In the genomic region with DNA sequence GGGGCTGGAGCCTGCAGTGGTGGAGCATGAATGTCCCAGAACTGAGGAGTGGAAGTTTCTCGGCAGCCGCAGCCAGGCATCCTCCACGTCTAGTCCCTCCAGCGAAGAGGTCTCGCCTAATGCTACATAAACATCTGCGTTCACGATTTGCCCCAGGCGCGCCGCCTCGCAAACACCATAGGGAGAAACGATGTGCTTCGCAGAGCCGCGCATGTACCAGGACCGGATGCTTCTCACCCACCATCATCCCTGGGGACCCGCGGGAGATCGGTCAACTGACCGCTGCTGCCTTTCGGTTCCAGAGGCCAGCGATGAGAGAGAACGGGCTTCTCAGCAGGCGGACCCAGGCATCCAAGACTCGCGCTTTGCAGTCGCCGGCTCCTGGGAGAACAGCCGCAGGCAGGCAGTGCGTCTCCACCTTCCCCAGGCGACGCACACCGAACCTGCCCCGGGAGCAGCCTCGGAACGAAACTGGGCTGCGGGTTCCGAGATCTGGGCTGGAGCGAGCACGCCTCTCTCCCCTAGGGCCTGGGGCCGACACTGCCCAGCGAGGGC, we compare ENCODE assay signal across 8 mouse cellular contexts. TPM values are rescaled to one million over a fixed set of nuclear protein-coding genes. Genes with fewer than 3 reads are reported as not detected.
DNase-seq lines count a peak whose midpoint lies in the region; ATAC-seq and TF ChIP-seq lines count a peak whose summit lies in the region.

No protein-coding gene starts in this region.

- peaks cover 10% of the 10 kb centered on the region for H3K4me1 ChIP-seq in kidney, embryonic 14.5 days (ENCODE audit: control insufficient read depth, insufficient read depth, low read length)
- H3K4me1 ChIP-seq in forebrain, embryonic 13.5 days, result peaks cover 26% of the 10 kb centered on the region
- no peaks in the 10 kb centered on the region for H3K4me1 ChIP-seq in liver, adult 2 months (ENCODE audit: control insufficient read depth, insufficient read depth, low read length)
- peaks cover 8% of the 10 kb centered on the region; the same call in 1 of the 2 replicates for H3K4me1 ChIP-seq in olfactory bulb, adult 2 months (ENCODE audit: control insufficient read depth, insufficient read depth, low read length)

- TF ChIP-seq POLR2A in liver, adult 2 months (IDR thresholded peaks at IDR 0.05; ENCODE audit: extremely low read depth, insufficient read depth, low read length), result no peak
- no peak for TF ChIP-seq POLR2A in olfactory bulb, adult 2 months (IDR thresholded peaks at IDR 0.05; ENCODE audit: insufficient read depth, low read depth, low read length)

- no peaks in the 10 kb centered on the region for H3K9me3 ChIP-seq in kidney, embryonic 14.5 days (ENCODE audit: control insufficient read depth, low read length)
- no peaks in the 10 kb centered on the region for H3K9me3 ChIP-seq in forebrain, embryonic 13.5 days (replicated peaks)

- no peak overlapping the region for H3K27ac ChIP-seq in kidney, embryonic 14.5 days (ENCODE audit: low read depth, low read length)
- peak overlapping the region; percentile 94 for H3K27ac ChIP-seq in forebrain, embryonic 13.5 days
- no peak overlapping the region for H3K27ac ChIP-seq in liver, adult 2 months (replicated peaks; ENCODE audit: insufficient read depth, low read depth, low read length)
- H3K27ac ChIP-seq in olfactory bulb, adult 2 months (ENCODE audit: insufficient read depth, low read depth, low read length), result peak overlapping the region; percentile 96

- under 1% methylated on average over 42 of the region's 42 CpGs for WGBS in kidney, embryonic 14.5 days
- under 1% methylated on average over 42 of the region's 42 CpGs for WGBS in forebrain, embryonic 13.5 days
- 1% methylated on average over 42 of the region's 42 CpGs for WGBS in liver, adult 2 months
- 1% methylated on average over 42 of the region's 42 CpGs for WGBS in olfactory bulb, adult 2 months

- no peaks in the 10 kb centered on the region for H3K36me3 ChIP-seq in kidney, embryonic 14.5 days (ENCODE audit: control insufficient read depth, insufficient read depth, low read length)
- H3K36me3 ChIP-seq in forebrain, embryonic 13.5 days (ENCODE audit: poor library complexity, severe bottlenecking), result no peaks in the 10 kb centered on the region
- no peaks in the 10 kb centered on the region for H3K36me3 ChIP-seq in liver, adult 2 months (ENCODE audit: control insufficient read depth, insufficient read depth, low read length)

- H3K4me2 ChIP-seq in kidney, embryonic 14.5 days (replicated peaks; ENCODE audit: low read depth, low read length), result peak overlapping the region; percentile 99
- peak overlapping the region; percentile 96 for H3K4me2 ChIP-seq in forebrain, embryonic 13.5 days

- H3K4me3 ChIP-seq in kidney, embryonic 14.5 days (ENCODE audit: low read length), result peak overlapping the region; percentile 69
- peak overlapping the region; percentile 87 for H3K4me3 ChIP-seq in forebrain, embryonic 13.5 days
- H3K4me3 ChIP-seq in liver, adult 2 months (ENCODE audit: insufficient read depth, low read depth, low read length), result peak overlapping the region; percentile 44
- peak overlapping the region; percentile 97 for H3K4me3 ChIP-seq in olfactory bulb, adult 2 months (ENCODE audit: insufficient read depth, low read depth, low read length)

- H3K79me2 ChIP-seq in liver, adult 2 months (ENCODE audit: control insufficient read depth, insufficient read depth, low read length), result no peaks in the 10 kb centered on the region

- no peak for DNase-seq in kidney, adult 8-10 months
- DNase-seq in adrenal gland, postnatal 14 days, result peak; percentile 43
- DNase-seq in heart, postnatal 36 days, result peak; percentile 13 to 14
- DNase-seq in liver, adult 2 months (ENCODE audit: extremely low read depth, low read depth, low spot score), result no peak
- no peak for DNase-seq in spleen, postnatal 14 days (ENCODE audit: low spot score in 2 of 2)

- intact Hi-C loops in heart, postnatal 36 days (cut with DNase I), result no loop called here

- no peak for TF ChIP-seq CTCF in liver, adult 2 months (IDR thresholded peaks at IDR 0.05; ENCODE audit: low read depth, low read length)
- TF ChIP-seq CTCF in olfactory bulb, adult 2 months (IDR thresholded peaks at IDR 0.05; ENCODE audit: insufficient read depth, low read depth, low read length), result no peak

- peak overlapping the region; percentile 70 for H3K9ac ChIP-seq in kidney, embryonic 14.5 days (ENCODE audit: low read depth, low read length)
- peak overlapping the region; percentile 93 for H3K9ac ChIP-seq in forebrain, embryonic 13.5 days
- H3K9ac ChIP-seq in liver, adult 2 months (ENCODE audit: low read depth, low read length), result peak overlapping the region; percentile 10; the same call in 1 of the 2 replicates

- ATAC-seq in kidney, embryonic 14.5 days (ENCODE audit: low FRiP score, low TSS enrichment), result no peak; the same call in 1 of the 2 replicates
- ATAC-seq in forebrain, embryonic 13.5 days, result peak; percentile 1; the same call in 1 of the 2 replicates

- peaks cover 19% of the 10 kb centered on the region for H3K27me3 ChIP-seq in kidney, embryonic 14.5 days (ENCODE audit: control insufficient read depth, insufficient read depth, low read length)
- H3K27me3 ChIP-seq in forebrain, embryonic 13.5 days, result peaks cover 18% of the 10 kb centered on the region; the same call in 1 of the 2 replicates
- H3K27me3 ChIP-seq in liver, adult 2 months (ENCODE audit: control insufficient read depth, insufficient read depth, low read length), result peaks cover 20% of the 10 kb centered on the region

RNA-seq across cellular contexts. Expression of a gene that starts 1.8 kb away (rescaled TPM):
- 1.4 TPM in 2 replicates for polyA plus RNA-seq in kidney, embryonic 14.5 days (2014; fragmentation: Nextera tagmentation; extraction: Ambion mirVana)
- 10.2 and 10.4 TPM in 2 replicates for total RNA-seq in adrenal gland, postnatal 14 days (2021)
- polyA plus RNA-seq in forebrain, embryonic 13.5 days (2015; fragmentation: Nextera tagmentation; extraction: Ambion mirVana), result 3.5 TPM in 2 replicates
- total RNA-seq in heart, postnatal 36 days (2021), result under 1 TPM; 0.28 to 0.38 TPM
- under 0.01 and 0.20 TPM in 2 replicates for total RNA-seq in liver, adult 2 months (2014; rRNA removed)
- polyA plus RNA-seq in liver, adult 2 months (2012; rRNA removed), result 0.09 and 0.10 TPM in 2 replicates
- not detected in 2 replicates for polyA plus RNA-seq in olfactory bulb, adult 2 months (2012; ENCODE audit: insufficient read depth, insufficient read length, low replicate concordance, missing spikeins)

Comparison
In these comparisons a context has a peak if more than half of its experiments do, and no peak if none do; other contexts are left out.
1. H3K27ac ChIP-seq: peak in forebrain, embryonic 13.5 days (single experiment) and olfactory bulb, adult 2 months (single experiment); none in kidney, embryonic 14.5 days (single experiment) and liver, adult 2 months (single experiment).
2. H3K4me3 ChIP-seq: peak in every context shown above with its lines; median percentile 97 in olfactory bulb, adult 2 months; 87 in forebrain, embryonic 13.5 days; 69 in kidney, embryonic 14.5 days; 44 in liver, adult 2 months.
3. H3K9ac ChIP-seq: peak in every context shown above with its lines; median percentile 93 in forebrain, embryonic 13.5 days; 70 in kidney, embryonic 14.5 days; 10 in liver, adult 2 months.
4. DNase-seq: peak in adrenal gland, postnatal 14 days (single experiment) and heart, postnatal 36 days (2 of 2); none in kidney, adult 8-10 months (0 of 2), liver, adult 2 months (single experiment) and spleen, postnatal 14 days (0 of 2).